ENCODE assay signal across 8 mouse cellular contexts in the genomic region with DNA sequence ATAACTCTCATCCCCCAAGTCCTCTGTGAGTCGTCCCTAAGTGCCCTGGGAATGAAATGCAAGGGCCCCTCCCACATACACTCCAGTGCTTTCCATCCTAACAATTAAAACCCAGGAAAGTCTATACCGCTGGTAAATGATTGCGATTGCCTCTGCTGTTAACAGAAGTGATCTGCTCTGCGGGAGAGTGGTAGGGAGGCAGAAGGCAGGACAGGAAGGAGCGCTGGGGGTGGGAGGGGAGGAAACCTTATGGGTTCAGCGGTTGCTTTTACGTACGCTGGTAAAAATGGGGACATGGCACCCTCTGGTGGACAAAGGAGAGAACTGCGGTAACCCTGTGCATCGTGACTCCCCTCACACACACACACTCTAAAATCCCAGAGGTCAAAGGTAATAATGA. TPM values are rescaled to one million over a fixed set of nuclear protein-coding genes. Genes with fewer than 3 reads are reported as not detected.
DNase-seq lines count a peak whose midpoint lies in the region; ATAC-seq and TF ChIP-seq lines count a peak whose summit lies in the region.

No protein-coding gene starts in this region.

- in situ Hi-C loops in ES-E14 (cut with MboI; ENCODE audit: low sequenced_read_pairs in 2 of 2, unreplicated experiment in 2 of 2) = loop anchor here (25.0 kb wide), 2 partner anchors 636 to 661 kb away; partner anchors contain the start of gene Mill1 (in 1 of the 2)

- peaks cover 0 to 4% of the 10 kb centered on the region in 2 experiments; a peak in 1 of 4 replicates for H3K4me1 ChIP-seq in ES-E14 (ENCODE audit: control insufficient read depth in 2 of 2, insufficient read depth in 2 of 2, low read length in 2 of 2, poor library complexity in 1 of 2)
- peaks cover 6% of the 10 kb centered on the region for H3K4me1 ChIP-seq in heart, embryonic 16.5 days (ENCODE audit: control insufficient read depth, insufficient read depth, low read length)
- peaks cover 6% of the 10 kb centered on the region; the same call in 1 of the 2 replicates for H3K4me1 ChIP-seq in neural tube, embryonic 15.5 days

- DNase-seq in ES-E14 (ENCODE audit: low read depth, low spot score) = peak; percentile 73
- DNase-seq in brain, embryonic 18.5 days (ENCODE audit: low read depth, low spot score) = peak; percentile 50
- DNase-seq in kidney, postnatal 14 days = peak; percentile 79
- peak; percentile 67 to 76 for DNase-seq in lung, adult 18-20 months
- DNase-seq in thymus, postnatal 36 days = peak; percentile 64 to 71

- ATAC-seq in erythroid progenitor cell, adult 5-6 weeks (replicated peaks; ENCODE audit: low FRiP score, poor library complexity, severe bottlenecking) = peak; percentile 63; the same call in 1 of the 2 replicates
- peak; percentile 77 for ATAC-seq in heart, embryonic 16.5 days (replicated peaks; ENCODE audit: extremely low read depth, insufficient read depth, low FRiP score)
- ATAC-seq in neural tube, embryonic 15.5 days (ENCODE audit: low FRiP score) = peak; percentile 85

- H3K9ac ChIP-seq in ES-E14 (ENCODE audit: insufficient read depth, low read depth, low read length, poor library complexity, severe bottlenecking) = no peak overlapping the region; the same call in 1 of the 2 replicates
- peak overlapping the region; percentile 61 for H3K9ac ChIP-seq in heart, embryonic 16.5 days (ENCODE audit: low read length)
- peak overlapping the region; percentile 53 for H3K9ac ChIP-seq in neural tube, embryonic 15.5 days (replicated peaks)

- 0 out of 2 replicates have a peak, but pooled peaks cover 2% of the 10 kb centered on the region for H3K27me3 ChIP-seq in heart, embryonic 16.5 days (ENCODE audit: control insufficient read depth, insufficient read depth, low read length)
- no peaks in the 10 kb centered on the region for H3K27me3 ChIP-seq in neural tube, embryonic 15.5 days (replicated peaks)

- H3K4me3 ChIP-seq in ES-E14 (ENCODE audit: insufficient read depth in 1 of 2, low read depth in 1 of 2, low read length in 2 of 2, poor library complexity in 1 of 2, severe bottlenecking in 1 of 2) = peak overlapping the region; percentile 13 to 15; a peak in 2 of 4 replicates
- H3K4me3 ChIP-seq in heart, embryonic 16.5 days (ENCODE audit: low read length) = peak overlapping the region; percentile 53
- H3K4me3 ChIP-seq in neural tube, embryonic 15.5 days (replicated peaks) = peak overlapping the region; percentile 49

- H3K27ac ChIP-seq in ES-E14 (ENCODE audit: insufficient read depth, low read depth, low read length, poor library complexity, severe bottlenecking) = no peak overlapping the region
- no peak overlapping the region for H3K27ac ChIP-seq in heart, embryonic 16.5 days (ENCODE audit: low read length)
- H3K27ac ChIP-seq in neural tube, embryonic 15.5 days (replicated peaks) = no peak overlapping the region

- under 1% methylated on average over 10 of the region's 10 CpGs for WGBS in heart, embryonic 16.5 days
- under 1% methylated on average over 10 of the region's 10 CpGs for WGBS in neural tube, embryonic 15.5 days

- no peaks in the 10 kb centered on the region for H3K9me3 ChIP-seq in ES-E14 (ENCODE audit: control insufficient read depth, insufficient read depth, low read depth, low read length)
- 0 out of 2 replicates have a peak, but pooled peaks cover 2% of the 10 kb centered on the region for H3K9me3 ChIP-seq in heart, embryonic 16.5 days (replicated peaks; ENCODE audit: control insufficient read depth, low read length)
- no peaks in the 10 kb centered on the region for H3K9me3 ChIP-seq in neural tube, embryonic 15.5 days (replicated peaks)

- no peaks in the 10 kb centered on the region for H3K36me3 ChIP-seq in ES-E14 (ENCODE audit: control insufficient read depth, insufficient read depth, low read length, poor library complexity, severe bottlenecking)
- no peaks in the 10 kb centered on the region for H3K36me3 ChIP-seq in heart, embryonic 16.5 days (ENCODE audit: control insufficient read depth, insufficient read depth)
- no peaks in the 10 kb centered on the region for H3K36me3 ChIP-seq in neural tube, embryonic 15.5 days

- H3K4me2 ChIP-seq in heart, embryonic 16.5 days (ENCODE audit: low read depth, low read length) = peak overlapping the region; percentile 87
- H3K4me2 ChIP-seq in neural tube, embryonic 15.5 days = peak overlapping the region; percentile 96

TF ChIP-seq in ES-E14, 5 proteins besides CTCF, POLR2A, EP300 and RAD21:
- TF ChIP-seq ZC3H11A (IDR thresholded peaks at IDR 0.05; ENCODE audit: borderline replicate concordance, low read depth, low read length) = peak; percentile 82; the same call in 1 of the 2 replicates
- TF ChIP-seq CHD2 (IDR thresholded peaks at IDR 0.05; ENCODE audit: low read depth, low read length) = no peak

RNA-seq across cellular contexts. Expression of gene Pglyrp1, which starts 2.1 kb away (rescaled TPM):
- total RNA-seq in ES-E14 (2012; rRNA removed) = 0.89 and 1.4 TPM in 2 replicates
- total RNA-seq in erythroid progenitor cell, adult 5-6 weeks (2015; ENCODE audit: low replicate concordance) = 151 and 220 TPM in 2 replicates
- 10.8 and 18.9 TPM in 2 replicates for total RNA-seq in erythroid progenitor cell, adult 5-6 weeks (2017; ENCODE audit: low replicate concordance)
- polyA plus RNA-seq in heart, embryonic 16.5 days (2015; fragmentation: Nextera tagmentation; extraction: Ambion mirVana) = 3.5 and 5.7 TPM in 2 replicates
- polyA plus RNA-seq in neural tube, embryonic 15.5 days (2015; fragmentation: Nextera tagmentation; extraction: Ambion mirVana) = 19.2 and 26.6 TPM in 2 replicates

RNA-seq across cellular contexts. Expression of gene Mill2, which starts 33.5 kb away (rescaled TPM):
- total RNA-seq in ES-E14 (2012; rRNA removed) = 0.04 and 0.21 TPM in 2 replicates
- 2.9 TPM in 1 of 2 replicates, not detected in the other for total RNA-seq in erythroid progenitor cell, adult 5-6 weeks (2015; ENCODE audit: low replicate concordance)
- total RNA-seq in erythroid progenitor cell, adult 5-6 weeks (2017; ENCODE audit: low replicate concordance) = not detected in 2 replicates
- polyA plus RNA-seq in heart, embryonic 16.5 days (2015; fragmentation: Nextera tagmentation; extraction: Ambion mirVana) = 0.50 and 0.69 TPM in 2 replicates
- 0.51 and 0.70 TPM in 2 replicates for polyA plus RNA-seq in neural tube, embryonic 15.5 days (2015; fragmentation: Nextera tagmentation; extraction: Ambion mirVana)

RNA-seq across cellular contexts. Expression of gene Ccdc61, which starts 37.0 kb away (rescaled TPM):
- 11.8 and 19.4 TPM in 2 replicates for total RNA-seq in ES-E14 (2012; rRNA removed)
- 10.1 and 19.8 TPM in 2 replicates for total RNA-seq in erythroid progenitor cell, adult 5-6 weeks (2015; ENCODE audit: low replicate concordance)
- 1.7 and 4.6 TPM in 2 replicates for total RNA-seq in erythroid progenitor cell, adult 5-6 weeks (2017; ENCODE audit: low replicate concordance)
- 21.7 and 23.7 TPM in 2 replicates for polyA plus RNA-seq in heart, embryonic 16.5 days (2015; fragmentation: Nextera tagmentation; extraction: Ambion mirVana)
- polyA plus RNA-seq in neural tube, embryonic 15.5 days (2015; fragmentation: Nextera tagmentation; extraction: Ambion mirVana) = 29.9 and 31.9 TPM in 2 replicates

RNA-seq across cellular contexts. Expression of gene Psg17, which starts 51.8 kb away (rescaled TPM):
- not detected in 2 replicates for total RNA-seq in ES-E14 (2012; rRNA removed)
- not detected in 2 replicates for total RNA-seq in erythroid progenitor cell, adult 5-6 weeks (2015; ENCODE audit: low replicate concordance)
- total RNA-seq in erythroid progenitor cell, adult 5-6 weeks (2017; ENCODE audit: low replicate concordance) = not detected in 2 replicates
- not detected in 2 replicates for polyA plus RNA-seq in heart, embryonic 16.5 days (2015; fragmentation: Nextera tagmentation; extraction: Ambion mirVana)
- polyA plus RNA-seq in neural tube, embryonic 15.5 days (2015; fragmentation: Nextera tagmentation; extraction: Ambion mirVana) = 0.14 TPM in 1 of 2 replicates, not detected in the other

RNA-seq across cellular contexts. Expression of gene Nova2, which starts 52.4 kb away (rescaled TPM):
- total RNA-seq in ES-E14 (2012; rRNA removed) = 0.79 and 0.80 TPM in 2 replicates
- total RNA-seq in erythroid progenitor cell, adult 5-6 weeks (2015; ENCODE audit: low replicate concordance) = not detected in 2 replicates
- not detected in 2 replicates for total RNA-seq in erythroid progenitor cell, adult 5-6 weeks (2017; ENCODE audit: low replicate concordance)
- polyA plus RNA-seq in heart, embryonic 16.5 days (2015; fragmentation: Nextera tagmentation; extraction: Ambion mirVana) = 0.64 and 0.82 TPM in 2 replicates
- 9.4 and 10.6 TPM in 2 replicates for polyA plus RNA-seq in neural tube, embryonic 15.5 days (2015; fragmentation: Nextera tagmentation; extraction: Ambion mirVana)
